Mouse (Mus musculus) lung, postnatal 0 days (tissue): ENCODE measurements at regions not wholly inside any gene's neighbourhood (a gene's known extent, or its start where the extent isn't known, plus 50 kb on each side); places are given as distances from the start of the nearest gene placed in this dataset.

ENCODE experiments used
- ATAC-seq: fragments of 200-750 bp; cut with Nextera tagmentation; 2 replicates; pipeline ENCODE4 v1.8.0; 2017; ENCODE audit warnings: moderate library complexity
- DNase-seq: peaks from one replicate; pipeline ENCODE4 v3.0.0-alpha.2; 2016; ENCODE audit warnings: low spot score
- H3K27ac ChIP-seq: fragments of 300-500 bp; sonication (generic); 2 replicates; pipeline ENCODE4 v1.5.1; 2014; ENCODE audit warnings: antibody characterized with exemption, mild to moderate bottlenecking, low read length, mixed read lengths
- H3K27me3 ChIP-seq: fragments of 300-500 bp; sonication (generic); replicated peaks from 2 replicates; pipeline ENCODE4 v1.6.1; 2014; ENCODE audit warnings: low read length, mixed read lengths; ENCODE audit not compliant: insufficient read depth
- H3K36me3 ChIP-seq: fragments of 300-500 bp; sonication (generic); 2 replicates; pipeline ENCODE4 v1.6.1; 2014; ENCODE audit warnings: low read length, mixed read lengths; ENCODE audit not compliant: insufficient read depth
- H3K4me1 ChIP-seq: fragments of 300-500 bp; sonication (generic); 2 replicates; pipeline ENCODE4 v1.6.1; 2014; ENCODE audit warnings: antibody characterized with exemption, low read depth, low read length, mixed read lengths; ENCODE audit not compliant: insufficient read depth
- H3K4me2 ChIP-seq: fragments of 300-500 bp; sonication (generic); replicated peaks from 2 replicates; pipeline ENCODE4 v1.6.1; 2014; ENCODE audit warnings: low read depth, mild to moderate bottlenecking, low read length, moderate library complexity, mixed read lengths
- H3K4me3 ChIP-seq: fragments of 300-500 bp; sonication (generic); 2 replicates; pipeline ENCODE4 v1.5.1; 2014; ENCODE audit warnings: low read depth, low read length
- H3K9ac ChIP-seq: fragments of 300-500 bp; sonication (generic); replicated peaks from 2 replicates; pipeline ENCODE4 v1.6.1; 2014; ENCODE audit warnings: low read depth, mild to moderate bottlenecking
- H3K9me3 ChIP-seq: fragments of 300-500 bp; sonication (generic); 2 replicates; pipeline ENCODE4 v1.6.1; 2016; ENCODE audit warnings: low read length, mixed read lengths
- CTCF ChIP-seq: IDR thresholded peaks from 2 replicates; pipeline ENCODE4 v1.5.1; 2016; ENCODE audit warnings: antibody characterized with exemption, mild to moderate bottlenecking
- EP300 ChIP-seq: IDR thresholded peaks from 2 replicates; pipeline ENCODE4 v1.6.1; 2016; ENCODE audit warnings: antibody characterized with exemption, mild to moderate bottlenecking, control low read depth
- WGBS: fragments of 180-500 bp; shearing (Covaris S2); extraction: QIAGEN DNeasy Blood & Tissue Kit; methylation state at CpG from one replicate; pipeline ENCODE4 v1.1.7; 2014; 5-methylcytosine and 5-hydroxymethylcytosine counted together

DNA sequence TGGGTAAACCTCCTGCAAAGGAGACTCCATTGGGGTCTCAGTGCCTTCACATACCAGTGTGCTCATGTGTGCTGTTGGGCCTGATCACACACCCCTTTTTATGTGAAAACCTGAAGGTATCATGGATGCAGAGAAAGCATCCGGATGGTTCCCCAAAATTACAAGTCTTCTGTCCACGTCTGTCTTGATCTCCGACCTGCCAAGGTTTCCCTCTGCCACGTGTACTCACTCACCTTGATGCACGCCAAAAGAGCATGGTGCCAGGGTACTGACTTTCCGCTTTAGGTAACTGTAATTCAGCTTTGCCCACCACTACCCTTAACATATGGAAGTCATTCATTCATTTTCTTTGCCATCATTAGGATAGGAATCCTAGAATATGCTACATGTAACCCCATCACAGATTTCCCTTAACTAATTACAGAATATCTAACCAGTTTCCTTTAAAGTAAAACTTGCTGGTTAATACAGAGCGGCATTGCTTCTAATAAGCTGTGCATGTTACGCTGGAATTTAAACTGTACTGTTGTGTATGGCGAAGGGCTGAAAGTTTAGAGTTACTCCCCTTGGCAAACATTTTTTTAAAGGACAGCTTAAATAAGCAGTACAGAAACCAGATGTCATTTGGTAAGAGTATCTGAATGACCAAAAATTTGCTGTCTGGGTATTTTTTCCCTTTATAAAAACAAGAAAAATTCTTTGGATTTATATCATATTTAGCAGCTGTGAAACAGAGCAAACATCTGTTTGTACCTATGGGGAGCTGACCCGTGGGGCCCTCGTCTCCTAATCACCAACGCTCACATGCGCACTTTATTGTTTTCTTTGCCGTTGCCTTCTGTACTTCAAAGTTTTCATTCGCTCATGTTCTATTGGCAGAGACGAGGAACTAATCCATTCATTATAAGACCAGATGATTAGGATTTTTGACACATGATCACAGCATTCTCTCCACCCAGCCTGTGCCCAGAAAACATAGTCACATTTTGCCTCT, 131.4 kb upstream of the Gm15217 start:
- Histone ChIP-seq H3K4me3 (no peak overlapping the region), H3K36me3 (no peaks in the 10 kb centered on the region), H3K4me2 (no peak overlapping the region), H3K27me3 (no peaks in the 10 kb centered on the region), H3K4me1 (no peaks in the 10 kb centered on the region), H3K9ac (no peak overlapping the region), H3K27ac (no peak overlapping the region), H3K9me3 (no peaks in the 10 kb centered on the region)
- ATAC-seq (peak; percentile 37), DNase-seq (peak; percentile 58)
- no peak for TF ChIP-seq CTCF
- no peak for TF ChIP-seq EP300
- WGBS, result 72% methylated on average over 16 of the region's 16 CpGs

DNA sequence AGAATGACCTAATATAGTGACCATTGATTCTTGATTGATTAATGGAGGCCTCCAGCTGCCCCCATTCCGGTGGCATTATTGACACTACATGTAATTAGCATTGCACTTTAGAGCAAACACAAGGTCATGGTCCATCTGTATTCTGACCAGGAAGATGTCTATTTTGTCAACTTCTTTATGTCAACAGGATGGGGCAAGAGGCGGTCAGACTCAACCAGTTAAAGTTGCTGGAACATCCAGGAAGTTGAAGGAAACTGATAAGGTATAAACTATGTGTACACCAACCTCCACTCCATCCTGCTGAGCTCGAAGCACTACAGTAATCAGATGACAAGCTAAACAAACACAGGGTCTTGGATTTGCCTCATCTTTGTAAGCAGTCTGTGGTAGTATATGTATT, 130.1 kb upstream of the Gm15217 start:
- H3K27me3 ChIP-seq, result no peaks in the 10 kb centered on the region
- H3K4me3 ChIP-seq, result no peak overlapping the region
- H3K4me1 ChIP-seq, result no peaks in the 10 kb centered on the region
- H3K36me3 ChIP-seq, result no peaks in the 10 kb centered on the region
- ATAC-seq (no peak), DNase-seq (no peak)
- H3K9me3 ChIP-seq, result no peaks in the 10 kb centered on the region
- no peak overlapping the region for H3K27ac ChIP-seq
- no peak for TF ChIP-seq EP300
- no peak for TF ChIP-seq CTCF
- H3K4me2 ChIP-seq, result no peak overlapping the region
- no peak overlapping the region for H3K9ac ChIP-seq
- WGBS, result 28% methylated on average over 3 of the region's 3 CpGs

DNA sequence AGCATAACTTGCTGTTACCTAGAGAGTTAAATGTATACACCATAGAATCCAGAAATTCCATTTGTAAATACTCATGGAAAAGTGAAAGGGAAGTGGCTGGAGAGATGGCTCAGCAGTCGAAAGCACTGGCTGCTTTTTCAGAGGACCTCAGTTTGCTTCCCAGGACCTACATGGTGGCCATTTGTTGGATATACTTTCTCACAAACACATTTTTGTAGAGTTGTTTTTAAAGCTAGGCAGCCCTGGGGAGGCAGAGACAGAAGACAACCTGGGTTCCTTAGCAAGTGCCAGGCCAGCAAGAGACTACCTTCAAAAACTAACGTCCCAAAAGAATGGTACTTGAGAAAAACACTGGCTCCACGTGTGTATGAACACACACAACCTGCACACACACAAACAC, 124.0 kb upstream of the Gm15217 start:
- no peaks in the 10 kb centered on the region for H3K36me3 ChIP-seq
- H3K4me2 ChIP-seq, result no peak overlapping the region
- no peak overlapping the region for H3K4me3 ChIP-seq
- no peaks in the 10 kb centered on the region for H3K4me1 ChIP-seq
- 44% methylated on average over 3 of the region's 3 CpGs for WGBS
- H3K9me3 ChIP-seq, result no peaks in the 10 kb centered on the region
- TF ChIP-seq CTCF, result no peak
- no peak for TF ChIP-seq EP300
- DNase-seq, result no peak
- no peak overlapping the region for H3K9ac ChIP-seq
- no peaks in the 10 kb centered on the region for H3K27me3 ChIP-seq
- no peak overlapping the region for H3K27ac ChIP-seq
- no peak for ATAC-seq

DNA sequence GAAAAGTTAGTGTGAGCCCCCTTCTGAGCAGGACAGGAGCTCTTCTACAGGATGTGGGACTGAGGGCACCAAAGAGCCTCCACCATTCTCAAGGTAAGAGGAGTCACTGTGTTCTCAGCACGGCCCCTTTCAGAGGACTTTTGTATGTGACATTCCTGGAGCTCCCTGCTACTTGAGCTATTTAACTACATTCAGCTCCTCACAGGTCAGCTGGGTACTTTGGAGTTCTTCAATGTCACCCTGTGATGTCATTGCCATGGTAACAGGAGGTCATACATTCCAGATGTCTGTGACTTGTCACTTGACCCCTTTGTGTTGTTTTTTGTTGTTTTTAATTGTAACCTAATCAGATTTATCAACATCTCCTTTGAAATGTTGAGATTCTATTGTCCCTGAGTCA, 122.9 kb upstream of the Gm15217 start:
- DNase-seq (peak; percentile 12), ATAC-seq (peak; percentile 41)
- Histone ChIP-seq H3K9ac (no peak overlapping the region), H3K27ac (no peak overlapping the region), H3K4me3 (no peak overlapping the region), H3K4me2 (no peak overlapping the region), H3K9me3 (no peaks in the 10 kb centered on the region), H3K36me3 (no peaks in the 10 kb centered on the region), H3K4me1 (no peaks in the 10 kb centered on the region), H3K27me3 (no peaks in the 10 kb centered on the region)
- TF ChIP-seq EP300 (no peak), CTCF (no peak)
- WGBS, result 28% methylated on average over 1 of the region's 1 CpGs

DNA sequence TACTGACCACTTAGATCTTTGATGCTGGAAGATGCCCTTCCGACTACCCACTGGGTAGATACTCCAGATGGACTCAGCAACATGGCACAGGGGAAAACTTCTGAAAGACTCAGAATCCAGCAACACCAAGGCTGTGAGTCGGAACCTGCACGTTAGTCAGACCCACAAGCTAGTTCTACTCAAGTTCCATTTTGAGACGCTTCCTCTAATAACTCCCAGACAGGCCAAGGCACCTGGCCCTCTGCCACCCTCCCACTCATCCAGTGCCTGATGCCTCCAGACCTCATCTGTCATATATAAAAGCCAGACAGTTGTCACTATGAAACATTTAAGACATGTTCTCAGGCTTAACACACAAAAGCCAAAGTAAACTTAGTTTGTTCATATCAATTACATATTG, 121.9 kb upstream of the Gm15217 start:
- Histone ChIP-seq H3K27ac (no peak overlapping the region), H3K4me3 (no peak overlapping the region), H3K27me3 (no peaks in the 10 kb centered on the region), H3K4me1 (no peaks in the 10 kb centered on the region), H3K4me2 (no peak overlapping the region), H3K9me3 (no peaks in the 10 kb centered on the region), H3K36me3 (no peaks in the 10 kb centered on the region), H3K9ac (no peak overlapping the region)
- ATAC-seq, result no peak
- no peak for TF ChIP-seq EP300
- TF ChIP-seq CTCF, result no peak
- 52% methylated on average over 4 of the region's 4 CpGs for WGBS
- peak; percentile 6 for DNase-seq

DNA sequence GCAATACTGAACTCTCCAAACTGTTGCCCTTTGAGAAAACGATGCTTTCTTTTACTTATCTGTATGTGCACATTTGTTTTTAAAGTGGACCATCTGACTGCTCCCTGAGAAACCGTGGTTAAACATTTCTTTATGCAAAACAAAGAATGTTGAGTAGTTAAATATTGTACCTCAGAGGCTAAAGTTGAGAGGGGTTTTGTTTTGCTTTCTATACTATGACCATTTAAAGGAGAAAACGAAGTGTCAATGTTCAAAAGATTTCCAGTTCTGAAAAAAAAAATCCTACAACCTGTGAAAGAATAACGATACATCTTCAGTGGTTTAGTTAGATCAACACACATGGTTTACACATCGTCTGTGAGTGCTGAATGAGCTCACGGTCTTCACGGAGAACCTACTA, 120.7 kb upstream of the Gm15217 start:
- ATAC-seq, result no peak
- DNase-seq, result no peak
- TF ChIP-seq EP300, result no peak
- no peak for TF ChIP-seq CTCF
- Histone ChIP-seq H3K4me2 (no peak overlapping the region), H3K9ac (no peak overlapping the region), H3K4me3 (no peak overlapping the region), H3K4me1 (no peaks in the 10 kb centered on the region), H3K36me3 (no peaks in the 10 kb centered on the region), H3K9me3 (no peaks in the 10 kb centered on the region), H3K27ac (no peak overlapping the region), H3K27me3 (no peaks in the 10 kb centered on the region)
- 42% methylated on average over 7 of the region's 7 CpGs for WGBS
